Mouse (Mus musculus) macrophage (primary cell): ENCODE measurements at regions not wholly inside any gene's neighbourhood (a gene's known extent, or its start where the extent isn't known, plus 50 kb on each side); places are given as distances from the start of the nearest gene placed in this dataset.

Experiments
- H3K27ac ChIP-seq: fragments of 350-480 bp; formaldehyde crosslinking; 2 replicates; pipeline ENCODE4 v1.9.0; 2021
- H3K36me3 ChIP-seq: fragments of 350-480 bp; formaldehyde crosslinking; 2 replicates; pipeline ENCODE4 v1.9.0; 2021; ENCODE audit errors: inconsistent target
- H3K4me3 ChIP-seq: fragments of 350-480 bp; formaldehyde crosslinking; 2 replicates; pipeline ENCODE4 v1.9.0; 2021; ENCODE audit errors: inconsistent target
- H3K79me2 ChIP-seq: fragments of 350-480 bp; formaldehyde crosslinking; 2 replicates; pipeline ENCODE4 v1.9.0; 2021; ENCODE audit errors: inconsistent target
- WGBS: methylation state at CpG from one replicate; pipeline ENCODE4 v1.1.7; 2026; ENCODE audit warnings: inconsistent platforms; ENCODE audit not compliant: missing documents; 5-methylcytosine and 5-hydroxymethylcytosine counted together

DNA sequence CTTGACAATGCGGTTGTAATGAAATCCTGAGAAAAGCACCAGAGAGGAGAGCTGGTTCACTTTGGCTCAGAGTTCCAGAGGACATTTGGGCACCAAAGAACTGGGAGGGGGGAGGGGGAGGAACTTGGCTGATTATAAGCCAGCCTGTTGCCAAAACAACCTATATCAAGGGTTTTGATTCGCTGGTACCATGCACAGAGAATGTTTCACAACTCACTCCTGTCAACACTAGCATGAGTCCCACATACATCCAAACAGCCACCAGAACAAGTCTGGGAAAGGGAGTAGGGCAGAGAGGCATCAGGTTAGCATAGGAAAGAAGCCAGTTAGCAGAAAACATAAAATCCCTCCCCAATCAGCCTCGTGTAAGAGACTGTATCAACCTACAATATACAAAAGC, 479.3 kb upstream of the Hs6st1 start:
- Histone ChIP-seq H3K79me2 (no peaks in the 10 kb centered on the region), H3K27ac (no peak overlapping the region), H3K36me3 (no peaks in the 10 kb centered on the region), H3K4me3 (no peak overlapping the region)
- WGBS = 87% methylated on average over 3 of the region's 3 CpGs

DNA sequence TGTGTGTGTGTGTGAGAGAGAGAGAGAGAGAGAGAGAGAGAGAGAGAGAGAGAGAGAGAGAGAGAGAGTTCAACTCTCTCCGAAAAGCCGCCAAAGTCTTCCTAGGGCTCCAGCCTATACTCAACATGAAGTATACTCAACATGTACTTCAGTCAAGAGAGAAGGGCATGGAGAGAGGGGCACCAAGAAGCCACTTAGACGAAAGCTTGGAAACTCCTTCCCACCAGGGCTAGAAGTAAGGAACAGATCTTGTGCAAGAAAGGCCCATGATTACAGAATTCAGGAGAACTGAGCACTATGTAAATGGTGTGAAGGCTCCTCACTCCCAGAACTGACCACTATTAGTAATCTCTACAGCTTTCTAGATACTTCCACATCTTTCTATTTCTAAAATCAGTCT, 467.4 kb upstream of the Hs6st1 start:
- Histone ChIP-seq H3K4me3 (no peak overlapping the region), H3K36me3 (no peaks in the 10 kb centered on the region), H3K79me2 (no peaks in the 10 kb centered on the region), H3K27ac (no peak overlapping the region)
- WGBS = 97% methylated on average over 3 of the region's 3 CpGs

DNA sequence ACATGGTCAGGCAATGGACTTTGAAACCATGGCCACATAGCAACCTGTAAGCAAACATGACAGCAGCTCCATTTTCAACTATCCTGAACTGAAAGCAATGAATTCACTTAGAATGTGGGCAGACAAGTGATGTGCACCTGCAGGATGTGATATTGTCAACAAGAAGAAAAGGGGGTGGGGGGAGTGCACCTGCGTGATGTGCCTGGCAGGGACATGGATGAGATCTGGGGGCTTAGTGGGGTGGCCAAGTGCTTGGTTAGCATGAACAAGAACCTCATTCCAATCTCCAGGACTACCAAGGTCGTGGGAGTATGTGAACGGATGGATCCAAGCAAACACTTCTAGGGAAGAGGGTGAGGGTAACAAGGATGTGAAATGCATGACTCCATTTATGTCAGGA, 453.1 kb upstream of the Hs6st1 start:
- 77% methylated on average over 3 of the region's 3 CpGs for WGBS
- H3K4me3 ChIP-seq = no peak overlapping the region
- H3K36me3 ChIP-seq = no peaks in the 10 kb centered on the region
- no peaks in the 10 kb centered on the region for H3K79me2 ChIP-seq
- H3K27ac ChIP-seq = no peak overlapping the region

DNA sequence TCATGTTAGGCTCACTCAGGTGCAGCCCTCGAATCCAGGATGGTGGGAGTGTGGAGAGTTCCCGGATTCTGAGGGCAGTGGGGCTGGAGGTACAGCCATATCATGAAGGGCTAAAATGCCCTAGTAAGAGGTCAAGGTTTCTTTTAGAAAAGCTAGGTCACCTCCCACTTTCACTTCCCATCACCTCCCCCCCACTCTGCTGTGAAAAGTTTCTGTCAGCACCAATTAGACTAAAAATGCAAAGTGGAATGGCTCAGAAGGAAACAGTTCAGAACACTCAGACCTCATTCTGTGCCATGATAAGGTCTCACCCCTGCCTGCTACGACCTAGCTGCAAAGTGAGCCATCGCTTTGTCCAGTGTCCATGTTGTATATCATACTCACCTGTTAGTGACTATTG, 448.7 kb upstream of the Hs6st1 start:
- no peaks in the 10 kb centered on the region for H3K79me2 ChIP-seq
- 75% methylated on average over 4 of the region's 4 CpGs for WGBS
- H3K4me3 ChIP-seq = no peak overlapping the region
- H3K27ac ChIP-seq = no peak overlapping the region
- H3K36me3 ChIP-seq = no peaks in the 10 kb centered on the region

DNA sequence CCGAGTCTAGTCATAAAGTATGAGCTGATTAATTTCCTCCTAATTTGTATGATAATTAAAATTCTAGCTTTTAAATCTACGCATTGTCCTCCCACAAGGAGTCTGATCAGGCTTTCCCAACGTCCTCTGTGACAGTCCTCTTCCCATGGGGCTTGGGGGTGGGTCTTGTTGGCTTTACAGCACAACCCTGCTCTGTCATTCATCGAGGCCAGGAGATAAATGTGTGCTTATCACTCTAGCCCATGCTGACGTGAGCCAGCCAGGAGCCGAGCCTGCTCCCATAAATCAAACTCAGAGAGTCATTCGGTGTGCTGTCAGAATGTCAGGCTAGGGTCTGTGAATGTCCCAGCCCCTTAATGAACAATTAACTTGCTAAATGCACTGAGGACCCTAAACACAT, 425.6 kb upstream of the Hs6st1 start:
- Histone ChIP-seq H3K79me2 (no peaks in the 10 kb centered on the region), H3K4me3 (no peak overlapping the region), H3K36me3 (no peaks in the 10 kb centered on the region), H3K27ac (no peak overlapping the region)
- 43% methylated on average over 7 of the region's 7 CpGs for WGBS

DNA sequence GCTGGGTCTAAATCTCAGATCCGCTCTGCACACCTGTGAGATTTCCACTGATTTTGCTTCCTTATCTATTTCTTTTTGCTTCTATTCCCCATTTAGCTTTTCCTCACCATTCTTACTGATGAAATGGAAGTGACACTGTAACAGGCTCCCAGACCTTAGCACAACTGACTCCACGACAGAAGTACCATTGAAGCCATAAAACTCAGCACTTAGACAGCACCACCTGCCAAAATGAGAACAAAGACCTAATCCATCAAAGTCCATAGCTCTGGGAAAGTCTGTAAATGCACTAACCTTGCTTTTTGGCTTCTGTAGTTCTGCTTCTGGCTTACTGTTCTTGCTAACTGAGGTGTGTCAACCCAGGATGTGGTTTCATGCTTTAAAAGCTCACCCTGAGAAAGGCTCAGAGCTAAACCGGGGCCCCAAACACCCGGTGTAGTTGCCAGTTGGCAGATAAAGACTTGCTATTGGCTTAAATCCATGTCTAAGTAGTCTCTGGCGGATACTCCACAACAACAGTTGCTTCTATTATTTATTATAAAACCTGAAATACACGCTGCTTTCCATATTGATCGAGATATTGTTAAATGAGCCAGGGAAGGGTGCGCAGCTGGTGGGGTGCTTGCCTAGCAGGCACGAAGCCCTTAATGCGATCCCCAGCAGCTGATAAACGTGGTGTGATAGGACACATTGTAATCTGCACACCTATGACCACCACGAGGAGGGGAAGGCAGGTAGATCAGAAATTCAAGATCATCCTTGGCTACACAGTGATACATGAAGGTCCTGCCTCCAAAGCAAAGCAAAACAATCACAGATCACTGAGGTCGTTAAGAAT, 414.9 kb upstream of the Hs6st1 start:
- Histone ChIP-seq H3K36me3 (no peaks in the 10 kb centered on the region), H3K4me3 (no peak overlapping the region), H3K79me2 (no peaks in the 10 kb centered on the region), H3K27ac (no peak overlapping the region)
- 54% methylated on average over 13 of the region's 13 CpGs for WGBS

DNA sequence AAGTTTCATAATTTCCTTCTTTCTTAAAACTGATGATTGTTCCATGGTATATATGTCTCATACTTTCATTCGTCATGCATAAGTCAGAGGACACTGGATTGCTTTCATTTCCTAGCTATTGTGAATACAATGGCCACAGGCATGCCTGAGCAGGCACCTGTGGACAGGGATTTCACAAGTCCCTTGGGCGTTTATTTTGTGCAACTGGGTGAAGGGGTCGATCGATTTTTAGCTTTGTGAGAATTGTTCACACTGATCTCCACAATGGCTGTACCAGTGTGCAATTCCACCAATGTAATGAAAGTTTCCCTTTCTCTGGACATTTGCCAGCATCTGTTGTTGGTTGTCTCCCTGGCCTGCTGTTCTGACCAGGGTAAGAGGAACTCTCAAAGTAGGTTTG, 405.2 kb upstream of the Hs6st1 start:
- Histone ChIP-seq H3K27ac (no peak overlapping the region), H3K79me2 (no peaks in the 10 kb centered on the region), H3K4me3 (no peak overlapping the region), H3K36me3 (no peaks in the 10 kb centered on the region)
- whole genome bisulfite sequencing = 93% methylated on average over 4 of the region's 4 CpGs

DNA sequence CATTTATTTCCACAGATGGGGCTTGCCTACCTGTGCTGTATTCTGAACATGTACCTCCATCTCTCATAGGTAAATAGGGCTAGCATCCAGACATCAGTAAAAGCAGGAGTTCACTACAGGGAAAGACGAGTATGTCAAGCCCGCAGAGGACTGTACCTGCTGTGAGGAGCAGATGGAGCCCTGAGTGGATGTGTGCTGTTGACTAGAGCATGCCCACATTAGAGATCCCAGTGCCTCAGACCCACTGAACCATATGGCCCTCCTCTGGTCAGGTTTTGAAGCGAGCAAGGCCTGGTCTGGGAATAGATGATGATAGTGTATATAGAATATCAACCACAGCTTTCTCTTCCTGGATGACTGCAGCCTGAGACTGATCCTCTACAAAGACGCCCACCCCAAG, 394.7 kb upstream of the Hs6st1 start:
- H3K79me2 ChIP-seq = no peaks in the 10 kb centered on the region
- WGBS = 90% methylated on average over 4 of the region's 4 CpGs
- H3K36me3 ChIP-seq = no peaks in the 10 kb centered on the region
- H3K27ac ChIP-seq = no peak overlapping the region
- no peak overlapping the region for H3K4me3 ChIP-seq

DNA sequence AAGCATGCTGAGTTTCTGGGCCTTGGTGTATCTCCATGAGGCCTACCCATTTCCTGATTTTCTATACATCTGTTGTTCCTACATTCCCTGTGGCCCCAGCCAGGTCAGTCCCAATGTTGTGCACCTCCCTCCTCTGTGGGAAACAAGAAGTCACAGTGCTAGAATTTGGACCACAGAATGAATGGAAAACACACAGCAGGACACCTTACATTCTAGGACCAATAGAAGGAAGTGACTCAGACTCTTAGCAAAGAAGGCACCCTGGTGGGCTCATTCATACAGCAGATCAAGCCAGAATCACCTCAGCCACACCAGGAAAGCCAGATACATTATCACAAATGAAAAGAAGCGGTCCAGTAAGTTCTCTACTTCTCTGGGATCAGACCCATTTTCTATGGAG, 394.2 kb upstream of the Hs6st1 start:
- WGBS = 73% methylated on average over 1 of the region's 1 CpGs
- H3K79me2 ChIP-seq = no peaks in the 10 kb centered on the region
- H3K4me3 ChIP-seq = no peak overlapping the region
- H3K36me3 ChIP-seq = no peaks in the 10 kb centered on the region
- H3K27ac ChIP-seq = no peak overlapping the region

DNA sequence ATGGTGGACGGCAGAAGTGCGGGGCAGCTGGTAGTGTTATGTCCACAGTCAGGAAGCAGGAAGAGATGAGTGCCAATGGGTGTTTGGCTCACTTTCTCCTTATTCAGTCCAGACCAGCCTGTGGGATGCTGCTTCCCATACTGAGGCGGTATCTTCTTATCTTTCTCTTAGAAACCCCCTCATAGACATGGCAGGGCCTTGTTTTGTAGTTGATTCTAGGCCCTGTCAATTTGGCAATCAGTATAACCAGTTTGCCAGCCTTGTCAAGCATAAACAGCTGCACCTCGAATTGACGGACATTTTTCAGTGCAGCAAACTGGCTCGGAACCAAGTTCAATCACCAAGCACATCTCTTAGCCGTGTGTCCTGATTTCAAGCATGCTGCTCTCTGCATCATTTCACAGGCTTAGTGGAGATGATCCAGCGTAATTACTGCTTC, 385.7 kb upstream of the Hs6st1 start:
- H3K36me3 ChIP-seq = no peaks in the 10 kb centered on the region
- no peaks in the 10 kb centered on the region for H3K79me2 ChIP-seq
- 96% methylated on average over 8 of the region's 8 CpGs for WGBS
- H3K4me3 ChIP-seq = no peak overlapping the region
- H3K27ac ChIP-seq = no peak overlapping the region

DNA sequence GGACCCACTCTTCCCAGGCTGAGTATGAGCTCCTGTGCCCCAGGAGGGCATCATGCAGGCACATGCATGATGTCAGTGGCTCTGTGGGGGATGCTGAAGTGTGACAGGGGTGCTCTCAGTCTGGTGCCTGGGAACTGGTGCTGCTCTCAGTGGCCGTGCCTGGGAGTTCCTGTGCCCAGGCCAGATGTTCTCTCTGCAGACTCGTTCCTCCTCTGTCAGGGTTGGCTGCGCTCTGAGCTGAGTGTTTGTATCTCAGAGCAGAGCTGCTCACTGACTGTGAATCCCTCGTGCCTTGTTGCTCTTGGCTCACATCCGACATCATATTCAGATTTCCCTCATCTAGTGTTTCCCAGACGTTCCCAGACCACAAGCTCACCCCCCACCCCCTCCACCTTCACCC, 382.5 kb upstream of the Hs6st1 start:
- Histone ChIP-seq H3K27ac (no peak overlapping the region), H3K36me3 (no peaks in the 10 kb centered on the region), H3K79me2 (no peaks in the 10 kb centered on the region), H3K4me3 (no peak overlapping the region)
- 63% methylated on average over 6 of the region's 6 CpGs for WGBS

DNA sequence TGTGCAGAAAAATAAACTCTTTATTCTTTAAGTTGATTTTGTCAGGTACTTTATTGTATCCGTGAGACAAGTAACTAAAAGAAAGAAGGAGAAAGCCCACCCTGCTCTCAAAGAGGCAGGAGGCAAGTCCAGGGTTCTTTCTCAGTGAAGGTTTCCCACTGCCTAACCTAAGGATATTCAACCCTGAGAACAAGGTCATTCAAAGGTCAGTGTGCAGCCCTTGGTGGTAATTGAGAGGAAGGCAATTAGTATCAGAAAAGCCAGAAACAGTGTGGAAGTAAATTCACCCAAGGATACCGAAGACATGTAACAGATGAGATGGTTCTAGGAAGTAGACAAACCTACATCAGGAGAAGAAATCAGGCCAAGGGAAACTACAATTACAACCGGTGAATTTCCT, 373.9 kb upstream of the Hs6st1 start:
- Histone ChIP-seq H3K4me3 (no peak overlapping the region), H3K79me2 (no peaks in the 10 kb centered on the region), H3K27ac (no peak overlapping the region), H3K36me3 (no peaks in the 10 kb centered on the region)
- 77% methylated on average over 3 of the region's 3 CpGs for WGBS

DNA sequence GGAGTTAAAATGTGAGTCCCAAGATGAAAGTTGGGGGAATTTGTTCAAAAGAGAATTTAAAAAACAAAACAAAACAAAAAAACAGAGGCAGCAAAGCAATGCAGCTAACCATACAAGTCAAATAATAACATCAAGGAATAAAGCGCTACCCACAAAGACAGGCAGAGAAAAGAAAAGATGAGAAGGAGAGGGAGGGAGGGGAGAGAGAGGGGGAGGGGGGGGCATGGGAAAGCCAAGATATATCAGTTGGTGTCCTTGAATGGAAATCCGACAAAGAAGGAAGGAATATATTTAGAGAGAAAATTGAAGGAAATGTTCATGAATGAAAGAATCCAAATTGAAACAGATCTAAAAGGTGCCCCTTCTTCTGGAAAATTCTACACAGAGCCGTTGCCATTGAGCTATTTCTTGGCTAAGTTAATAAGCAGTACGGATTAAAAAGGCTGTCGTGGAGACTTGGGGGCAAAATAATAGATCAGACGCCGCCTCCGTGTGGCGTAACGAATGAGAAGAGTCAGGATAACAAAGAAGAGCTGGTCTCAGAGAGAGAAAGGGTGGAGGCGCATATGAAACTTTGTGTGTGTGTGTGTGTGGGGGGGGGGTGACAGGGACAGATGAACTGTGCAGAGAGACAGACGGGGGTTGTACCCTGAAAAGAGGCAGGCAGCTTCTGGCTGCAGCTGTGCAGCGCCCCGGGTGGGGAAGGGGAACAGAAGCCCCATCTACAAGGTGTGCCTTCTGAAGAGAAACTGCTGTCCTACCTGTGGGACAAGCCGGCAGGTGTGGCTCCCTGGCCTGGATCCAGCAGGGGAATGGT, 373.2 kb upstream of the Hs6st1 start:
- H3K79me2 ChIP-seq = no peaks in the 10 kb centered on the region
- no peak overlapping the region for H3K4me3 ChIP-seq
- no peak overlapping the region for H3K27ac ChIP-seq
- 90% methylated on average over 14 of the region's 15 CpGs for WGBS
- H3K36me3 ChIP-seq = no peaks in the 10 kb centered on the region

DNA sequence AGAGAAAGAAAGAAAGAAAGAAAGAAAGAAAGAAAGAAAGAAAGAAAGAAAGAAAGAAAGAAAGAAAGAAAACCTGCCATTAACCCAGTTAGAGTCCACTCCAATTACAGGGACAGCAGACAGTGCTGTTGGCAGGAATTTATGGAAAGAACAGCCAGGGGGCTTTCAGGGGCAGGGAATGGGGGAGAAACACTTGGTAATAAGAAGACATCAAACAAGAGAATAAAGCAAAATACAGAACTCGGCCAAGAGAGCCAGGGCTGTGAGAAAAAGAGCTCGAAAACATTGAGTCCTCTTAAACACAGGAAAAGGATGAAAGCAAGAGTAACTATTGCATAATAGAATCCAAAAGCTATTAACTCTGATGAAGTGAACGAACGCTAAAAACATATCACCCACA, 371.0 kb upstream of the Hs6st1 start:
- no peak overlapping the region for H3K4me3 ChIP-seq
- no peaks in the 10 kb centered on the region for H3K36me3 ChIP-seq
- H3K27ac ChIP-seq = no peak overlapping the region
- H3K79me2 ChIP-seq = no peaks in the 10 kb centered on the region
- 19% methylated on average over 4 of the region's 4 CpGs for WGBS

DNA sequence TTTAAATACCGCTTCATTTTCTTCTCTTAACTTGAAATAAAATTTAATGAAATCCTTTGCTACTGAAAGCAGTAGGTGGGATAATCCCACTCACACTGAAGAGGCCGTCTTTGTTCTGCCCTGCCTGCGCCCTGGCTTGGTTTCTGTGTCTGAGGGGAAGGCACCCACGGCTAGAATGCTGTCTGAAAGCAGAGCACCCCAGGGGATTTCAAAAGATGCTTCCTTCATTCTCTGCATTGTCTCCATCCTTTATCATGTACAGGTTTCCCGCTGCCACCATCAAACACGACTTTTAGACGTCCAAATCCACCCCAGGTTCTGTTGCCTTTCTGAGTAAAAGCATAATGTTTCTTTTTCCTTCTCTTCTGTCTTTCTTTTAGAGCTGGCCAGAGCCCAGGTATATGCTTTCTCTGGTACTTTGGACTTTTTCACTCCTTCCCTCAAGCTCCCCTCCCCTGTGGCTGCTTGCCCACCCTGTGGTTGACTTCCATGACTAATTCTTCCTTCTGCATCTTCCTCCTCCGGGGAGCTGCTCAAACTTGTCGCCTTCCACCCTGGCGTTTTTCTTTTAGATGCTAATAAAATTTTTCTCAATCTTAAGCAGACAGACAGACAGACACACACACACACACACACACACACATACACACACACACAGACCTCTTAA, 370.2 kb upstream of the Hs6st1 start:
- H3K27ac ChIP-seq = no peak overlapping the region
- H3K36me3 ChIP-seq = no peaks in the 10 kb centered on the region
- 38% methylated on average over 10 of the region's 10 CpGs for WGBS
- H3K79me2 ChIP-seq = no peaks in the 10 kb centered on the region
- no peak overlapping the region for H3K4me3 ChIP-seq
